ENCODE assay signal across 29 mouse cellular contexts in the genomic region with DNA sequence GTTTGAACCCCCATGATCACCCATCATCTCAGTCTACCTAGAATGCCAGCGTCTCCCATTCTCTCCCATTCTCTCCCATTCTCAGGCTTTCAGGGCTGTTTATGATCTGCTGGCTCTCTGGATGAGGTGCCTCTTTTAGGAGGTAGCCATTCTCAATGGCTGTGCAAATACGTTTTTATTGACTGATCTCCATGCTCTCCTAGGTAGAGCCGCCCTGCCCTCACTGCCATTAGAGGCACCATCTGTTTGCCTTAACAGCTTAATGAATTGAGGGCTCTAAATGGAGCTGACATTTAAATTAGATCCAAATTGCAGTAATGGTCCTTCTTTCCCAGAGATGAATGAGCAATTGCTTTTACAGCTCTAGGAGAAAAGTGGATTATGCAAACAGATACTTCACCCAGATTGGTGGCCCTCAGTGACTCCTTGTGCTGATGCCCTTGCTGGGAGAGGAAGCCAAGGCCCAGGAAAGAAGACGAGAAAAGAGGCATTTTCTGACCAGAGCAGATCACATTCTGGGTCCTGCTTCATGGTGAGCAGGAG. TPM values are rescaled to one million over a fixed set of nuclear protein-coding genes. Genes with fewer than 3 reads are reported as not detected.
DNase-seq lines count a peak whose midpoint lies in the region; ATAC-seq lines count a peak whose summit lies in the region.
"Had no signal": no experiment of that assay in that cellular context is flagged by ENCODE, and none has a peak within 500 bp of the region (broad histone marks: within the 10 kb centered on the region; RNA-seq: fewer than 3 reads in every experiment).

No protein-coding gene starts in this region.

- no peak overlapping the region for H3K4me3 ChIP-seq in hindbrain, embryonic 14.5 days (replicated peaks; ENCODE audit: low read length)
- no peak overlapping the region for H3K4me3 ChIP-seq in hindbrain, embryonic 16.5 days (ENCODE audit: low read length)
- H3K4me3 ChIP-seq in neural tube, embryonic 14.5 days (ENCODE audit: low read depth, low read length) = no peak overlapping the region
- H3K4me3 ChIP-seq: heart, adult 2 months; midbrain, embryonic 12.5 days had no signal

- H3K4me2 ChIP-seq in hindbrain, embryonic 14.5 days (replicated peaks) = no peak overlapping the region
- H3K4me2 ChIP-seq in hindbrain, embryonic 16.5 days (ENCODE audit: low read length) = no peak overlapping the region
- no peak overlapping the region for H3K4me2 ChIP-seq in neural tube, embryonic 14.5 days (ENCODE audit: low read depth, low read length)
- H3K4me2 ChIP-seq: midbrain, embryonic 12.5 days had no signal

- H3K27me3 ChIP-seq in hindbrain, embryonic 14.5 days (ENCODE audit: control insufficient read depth, insufficient read depth, low read length) = no peaks in the 10 kb centered on the region
- H3K27me3 ChIP-seq in hindbrain, embryonic 16.5 days (replicated peaks; ENCODE audit: control insufficient read depth, insufficient read depth, low read length) = no peaks in the 10 kb centered on the region
- H3K27me3 ChIP-seq in neural tube, embryonic 14.5 days (ENCODE audit: control insufficient read depth, insufficient read depth, low read length) = no peaks in the 10 kb centered on the region
- H3K27me3 ChIP-seq: midbrain, embryonic 12.5 days had no signal

- no peaks in the 10 kb centered on the region for H3K36me3 ChIP-seq in hindbrain, embryonic 14.5 days (replicated peaks; ENCODE audit: control insufficient read depth, insufficient read depth)
- H3K36me3 ChIP-seq in hindbrain, embryonic 16.5 days (ENCODE audit: control insufficient read depth, insufficient read depth, low read length) = no peaks in the 10 kb centered on the region
- no peaks in the 10 kb centered on the region for H3K36me3 ChIP-seq in neural tube, embryonic 14.5 days (ENCODE audit: control insufficient read depth, insufficient read depth, low read length)
- H3K36me3 ChIP-seq: midbrain, embryonic 12.5 days had no signal

- 53% methylated on average over 4 of the region's 4 CpGs for WGBS in hindbrain, embryonic 14.5 days
- WGBS in hindbrain, embryonic 16.5 days = 54% methylated on average over 4 of the region's 4 CpGs
- 7% methylated on average over 4 of the region's 4 CpGs for WGBS in neural tube, embryonic 14.5 days

- no peak overlapping the region for H3K9ac ChIP-seq in hindbrain, embryonic 14.5 days
- no peak overlapping the region for H3K9ac ChIP-seq in hindbrain, embryonic 16.5 days (ENCODE audit: low read depth, low read length)
- no peak overlapping the region for H3K9ac ChIP-seq in neural tube, embryonic 14.5 days (replicated peaks; ENCODE audit: low read depth, low read length)
- H3K9ac ChIP-seq: liver, embryonic 14.5 days; midbrain, embryonic 12.5 days had no signal

- no peaks in the 10 kb centered on the region for H3K9me3 ChIP-seq in hindbrain, embryonic 14.5 days (ENCODE audit: control insufficient read depth, low read length)
- H3K9me3 ChIP-seq in hindbrain, embryonic 16.5 days (ENCODE audit: control insufficient read depth, low read length) = no peaks in the 10 kb centered on the region
- H3K9me3 ChIP-seq in neural tube, embryonic 14.5 days (ENCODE audit: control insufficient read depth, low read length) = no peaks in the 10 kb centered on the region
- H3K9me3 ChIP-seq: midbrain, embryonic 12.5 days had no signal

- ATAC-seq in hindbrain, embryonic 14.5 days (ENCODE audit: low FRiP score) = no peak
- ATAC-seq in hindbrain, embryonic 16.5 days = no peak
- ATAC-seq in neural tube, embryonic 14.5 days (ENCODE audit: low read depth) = peak; percentile 56; the same call in 1 of the 2 replicates
- ATAC-seq: activated CD4-positive, CD25-positive, alpha-beta regulatory T cell, adult 4 months; Patski had no signal

- peak overlapping the region; percentile 4; the same call in 1 of the 2 replicates for H3K27ac ChIP-seq in hindbrain, embryonic 14.5 days
- no peak overlapping the region for H3K27ac ChIP-seq in hindbrain, embryonic 16.5 days (ENCODE audit: low read depth, low read length)
- H3K27ac ChIP-seq in neural tube, embryonic 14.5 days (ENCODE audit: low read depth, low read length) = no peak overlapping the region
- H3K27ac ChIP-seq: heart, adult 2 months; liver, embryonic 14.5 days; macrophage; midbrain, embryonic 12.5 days had no signal

- peak; percentile 9 for DNase-seq in embryo, embryonic 10.5 days (ENCODE audit: low spot score)
- DNase-seq in embryo, embryonic 9.5 days (ENCODE audit: extremely low spot score) = no peak
- no peak for DNase-seq in hindbrain, embryonic 14.5 days (ENCODE audit: low spot score)
- peak; percentile 60 for DNase-seq in MN1 (ENCODE audit: low spot score)
- DNase-seq in cerebellum, postnatal 4 days (ENCODE audit: low spot score in 2 of 2) = no peak
- no peak for DNase-seq in kidney, postnatal 14 days
- DNase-seq: adrenal gland, postnatal 10 days; cerebellum, adult 11-12 months; cerebellum, postnatal 36 days; gastrocnemius, postnatal 10 days; heart, adult 2 months; heart, postnatal 4 days; kidney, adult 11 months; layer of hippocampus, postnatal 36 days; thymus, postnatal 36 days had no signal

- H3K4me1 ChIP-seq in hindbrain, embryonic 14.5 days (replicated peaks; ENCODE audit: control insufficient read depth, insufficient read depth, low read length) = peaks cover 6% of the 10 kb centered on the region
- no peaks in the 10 kb centered on the region for H3K4me1 ChIP-seq in hindbrain, embryonic 16.5 days (ENCODE audit: control insufficient read depth, insufficient read depth, low read depth, low read length)
- 0 out of 2 replicates have a peak, but pooled peaks cover 3% of the 10 kb centered on the region for H3K4me1 ChIP-seq in neural tube, embryonic 14.5 days (ENCODE audit: control insufficient read depth, insufficient read depth, low read length)

RNA-seq across cellular contexts. Expression of gene Higd1a, which starts 11.9 kb away (rescaled TPM):
- 146 and 158 TPM in 2 replicates for polyA plus RNA-seq in hindbrain, embryonic 14.5 days (2014; fragmentation: Nextera tagmentation; extraction: Ambion mirVana)
- 160 and 166 TPM in 2 replicates for polyA plus RNA-seq in hindbrain, embryonic 16.5 days (2015; fragmentation: Nextera tagmentation; extraction: Ambion mirVana)
- 135 and 159 TPM in 2 replicates for polyA plus RNA-seq in neural tube, embryonic 14.5 days (2014; fragmentation: Nextera tagmentation; extraction: Ambion mirVana)

RNA-seq across cellular contexts. Expression of gene Ackr2, which starts 28.1 kb away (rescaled TPM):
- 2.4 and 4.1 TPM in 2 replicates for polyA plus RNA-seq in hindbrain, embryonic 14.5 days (2014; fragmentation: Nextera tagmentation; extraction: Ambion mirVana)
- polyA plus RNA-seq in hindbrain, embryonic 16.5 days (2015; fragmentation: Nextera tagmentation; extraction: Ambion mirVana) = 3.5 and 3.8 TPM in 2 replicates
- 1.6 and 2.0 TPM in 2 replicates for polyA plus RNA-seq in neural tube, embryonic 14.5 days (2014; fragmentation: Nextera tagmentation; extraction: Ambion mirVana)
- polyA plus RNA-seq: activated CD4-positive, CD25-positive, alpha-beta regulatory T cell, adult 4 months; macrophage; Patski had no signal

RNA-seq across cellular contexts. Expression of gene Ccdc13, which starts 30.8 kb away (rescaled TPM):
- polyA plus RNA-seq in hindbrain, embryonic 14.5 days (2014; fragmentation: Nextera tagmentation; extraction: Ambion mirVana) = 1.9 and 2.2 TPM in 2 replicates
- polyA plus RNA-seq in hindbrain, embryonic 16.5 days (2015; fragmentation: Nextera tagmentation; extraction: Ambion mirVana) = 2.8 and 3.6 TPM in 2 replicates
- 1.9 and 2.7 TPM in 2 replicates for polyA plus RNA-seq in neural tube, embryonic 14.5 days (2014; fragmentation: Nextera tagmentation; extraction: Ambion mirVana)
- polyA plus RNA-seq: activated CD4-positive, CD25-positive, alpha-beta regulatory T cell, adult 4 months; liver, embryonic 14.5 days; macrophage had no signal

RNA-seq across cellular contexts. Expression of gene Cyp8b1, which starts 46.1 kb away (rescaled TPM):
- not detected in 2 replicates for polyA plus RNA-seq in hindbrain, embryonic 14.5 days (2014; fragmentation: Nextera tagmentation; extraction: Ambion mirVana)
- not detected in 2 replicates for polyA plus RNA-seq in hindbrain, embryonic 16.5 days (2015; fragmentation: Nextera tagmentation; extraction: Ambion mirVana)
- polyA plus RNA-seq in neural tube, embryonic 14.5 days (2014; fragmentation: Nextera tagmentation; extraction: Ambion mirVana) = not detected in 2 replicates
- polyA plus RNA-seq: activated CD4-positive, CD25-positive, alpha-beta regulatory T cell, adult 4 months; embryonic facial prominence, embryonic 11.5 days; heart, embryonic 14.5 days; kidney, embryonic 16.5 days; limb, embryonic 14.5 days; lung, embryonic 16.5 days; macrophage; midbrain, embryonic 12.5 days; Patski; small intestine, adult 2 months; testis, adult 2 months had no signal

Comparison
In these comparisons a context has a peak if more than half of its experiments do, and no peak if none do; other contexts are left out.
1. DNase-seq: peak in embryo, embryonic 10.5 days (single experiment) and MN1 (single experiment); none in embryo, embryonic 9.5 days (single experiment), hindbrain, embryonic 14.5 days (single experiment), cerebellum, postnatal 4 days (0 of 2) and kidney, postnatal 14 days (single experiment).